Mouse (Mus musculus) kidney, adult 9 months (tissue): ENCODE measurements around the gene 0610037L13Rik.

Source experiments
- DNase-seq: peaks from one replicate; pipeline ENCODE4 v3.0.0; 2022

Gene 0610037L13Rik

DNA sequence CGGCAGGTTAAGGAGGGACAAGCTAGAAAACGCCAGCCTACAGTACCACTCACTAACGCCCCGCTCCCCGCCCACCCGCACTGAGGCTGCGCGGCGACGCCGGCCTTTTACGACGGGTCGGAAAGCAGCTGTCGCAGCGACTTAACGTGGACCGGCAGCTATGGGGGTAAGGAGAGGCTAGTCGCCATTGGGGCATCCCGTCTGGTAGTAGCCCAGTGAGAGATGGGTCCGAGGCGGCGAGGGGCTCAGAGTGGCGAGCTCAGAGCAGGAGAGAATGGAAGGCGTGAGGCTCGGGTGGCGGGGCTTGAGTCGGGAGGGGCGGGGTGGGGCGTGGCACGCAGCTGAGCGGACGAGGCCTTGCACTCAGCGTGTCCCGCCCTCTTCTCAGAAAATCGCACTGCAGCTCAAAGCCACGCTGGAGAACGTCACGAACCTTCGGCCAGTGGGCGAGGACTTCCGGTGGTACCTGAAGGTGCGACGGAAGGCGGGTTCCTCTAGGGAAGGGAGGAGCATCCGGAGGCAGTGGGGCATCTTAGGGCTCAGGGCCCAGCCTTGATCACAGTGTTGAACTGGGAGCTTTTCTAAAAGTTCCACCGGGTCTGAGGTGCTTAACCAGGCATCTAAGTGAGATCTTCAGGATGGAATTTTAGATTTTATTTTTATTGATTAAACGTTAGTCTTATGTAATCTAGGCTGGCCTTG lies at the start of gene 0610037L13Rik:
Gene 0610037L13Rik (plus strand): TSS at position 83 of the 702 bp plus-strand sequence.
- peak; percentile 97 for DNase-seq

DNA sequence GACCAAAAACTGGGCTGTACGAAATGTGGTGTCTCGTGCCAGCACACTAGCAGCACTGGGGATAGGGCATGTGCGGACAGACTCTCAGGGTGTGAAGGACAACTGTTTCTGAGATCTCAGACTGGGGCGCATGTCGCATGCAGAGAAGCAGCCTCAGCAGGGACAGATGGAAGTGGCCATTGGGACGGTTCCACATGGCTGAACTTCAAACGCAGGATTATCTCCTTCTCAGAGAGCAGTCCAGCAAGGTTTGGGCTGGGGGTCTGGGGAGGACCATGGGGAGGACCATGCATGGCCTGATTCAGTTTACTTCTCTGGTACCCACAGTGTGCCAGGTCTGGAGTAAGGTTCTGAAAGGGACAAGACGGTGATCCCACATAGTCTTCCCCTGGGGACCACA lies 45.9 kb upstream of the 0610037L13Rik start:
- no peak for DNase-seq

DNA sequence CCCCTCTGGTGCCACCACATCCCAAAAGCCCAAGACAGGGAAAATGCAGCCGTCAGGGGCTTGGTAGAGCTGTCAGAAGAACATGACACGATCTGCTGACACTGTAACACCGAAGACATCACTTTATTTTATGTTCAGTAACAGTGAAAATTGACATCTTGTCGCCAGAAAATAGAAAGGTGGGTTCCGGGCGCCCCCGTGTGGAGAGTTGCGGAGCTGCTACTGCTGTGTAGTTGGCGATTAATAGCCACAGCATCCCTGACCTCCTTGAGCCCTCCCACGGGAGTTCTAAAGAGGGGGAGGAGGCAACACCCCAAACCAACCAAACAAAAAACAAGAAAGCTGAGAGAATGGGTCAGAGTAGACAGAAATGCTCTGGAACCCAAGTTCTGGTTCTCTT lies 44.6 kb upstream of the 0610037L13Rik start:
- DNase-seq: peak; percentile 72

DNA sequence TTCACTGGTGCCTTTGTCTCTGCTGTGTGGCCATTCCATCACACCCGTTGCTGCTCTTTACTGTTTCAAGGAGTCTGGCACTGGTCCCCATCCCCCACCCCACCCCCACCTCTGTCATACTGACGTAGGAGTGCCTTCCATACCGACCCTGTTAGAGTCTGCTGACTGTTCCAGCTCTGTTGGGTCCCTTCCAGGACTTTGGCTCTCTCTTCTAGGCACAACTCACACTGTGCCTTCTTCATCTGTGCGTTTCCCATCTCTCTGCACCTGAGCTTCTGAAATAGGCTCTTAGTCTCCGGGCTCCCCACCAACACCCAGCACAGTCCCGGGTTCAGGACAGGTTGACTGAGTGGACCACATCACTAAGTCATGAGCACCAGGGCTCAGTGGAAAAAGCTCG lies 42.8 kb upstream of the 0610037L13Rik start:
- no peak for DNase-seq

DNA sequence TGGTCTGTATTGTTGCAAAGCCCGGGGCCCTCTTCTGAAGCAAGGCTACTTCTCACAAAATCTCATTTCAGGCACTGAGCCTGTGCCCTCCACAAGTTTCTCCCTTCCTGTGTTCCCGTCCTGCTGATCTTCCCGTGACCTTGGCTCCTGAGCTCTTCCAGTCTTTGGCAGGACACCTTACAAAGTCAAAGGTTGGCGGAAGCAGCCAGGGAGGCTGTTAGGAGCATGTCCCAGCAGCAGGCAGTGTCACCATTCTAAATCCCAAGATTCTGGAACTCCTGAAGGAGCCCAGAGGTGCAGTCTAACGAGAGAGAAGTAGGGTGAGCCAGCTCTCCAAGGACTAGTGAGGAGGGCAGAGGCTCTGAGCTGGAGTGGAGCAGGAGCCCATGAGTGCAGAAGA lies 41.1 kb upstream of the 0610037L13Rik start:
- DNase-seq: peak; percentile 51

DNA sequence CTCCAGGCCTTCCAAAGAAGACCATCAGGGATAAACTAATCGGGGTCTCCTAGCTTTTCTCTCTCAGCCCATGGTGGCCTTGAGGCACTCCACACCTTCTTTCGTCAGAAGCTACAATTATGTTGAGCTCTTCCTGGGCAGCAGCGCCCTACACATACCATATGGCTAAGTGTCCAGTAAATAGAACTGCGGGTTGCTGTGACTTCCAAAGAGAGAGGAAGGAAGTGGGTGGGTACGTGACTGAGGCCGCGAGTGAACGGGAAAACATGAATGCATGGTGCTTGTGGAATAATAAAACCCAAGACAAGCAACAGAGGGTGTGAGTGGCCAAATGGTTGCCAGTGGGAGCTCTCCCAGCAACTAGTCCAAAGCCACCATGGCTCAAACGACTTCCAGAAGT lies 40.0 kb upstream of the 0610037L13Rik start:
- DNase-seq: no peak

DNA sequence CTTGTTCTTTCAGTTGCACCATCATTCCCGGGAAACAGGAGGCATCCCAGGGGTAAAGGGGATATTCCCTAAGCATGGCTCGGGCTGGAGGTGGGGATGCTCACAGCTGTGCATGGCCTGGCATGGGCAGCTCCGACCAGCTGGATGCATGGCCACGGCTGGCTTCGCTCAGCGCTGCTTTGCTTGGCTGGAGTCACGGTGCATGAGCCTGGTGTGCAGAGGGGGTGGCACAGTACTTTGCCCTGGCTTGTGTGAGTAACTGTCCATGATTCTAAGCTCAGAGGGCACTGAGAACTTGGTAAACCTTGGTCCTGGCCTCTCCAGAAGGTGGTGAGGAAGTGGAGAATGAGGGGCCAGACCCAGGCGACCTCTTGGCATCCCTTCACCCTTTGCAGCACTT lies 39.5 kb upstream of the 0610037L13Rik start:
- peak; percentile 34 for DNase-seq

DNA sequence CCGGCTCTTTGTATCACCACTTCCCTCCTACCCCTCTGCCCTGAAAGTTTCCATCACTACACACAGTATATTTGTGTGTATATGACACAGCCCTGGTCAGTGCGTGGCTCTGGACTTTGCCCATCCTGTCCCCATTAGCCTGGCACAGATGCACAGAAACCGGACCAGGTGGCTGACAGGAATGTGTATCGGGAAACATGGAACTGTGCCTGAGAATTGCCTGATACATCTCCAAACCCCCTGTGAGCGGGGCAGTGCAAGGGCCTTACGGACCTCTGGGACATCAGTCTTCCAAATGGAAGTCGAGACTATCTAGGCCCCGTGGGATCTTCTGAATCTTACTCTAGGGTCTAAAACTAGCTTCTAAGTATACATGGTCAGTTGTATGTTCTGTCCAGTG lies 36.3 kb upstream of the 0610037L13Rik start:
- no peak for DNase-seq

DNA sequence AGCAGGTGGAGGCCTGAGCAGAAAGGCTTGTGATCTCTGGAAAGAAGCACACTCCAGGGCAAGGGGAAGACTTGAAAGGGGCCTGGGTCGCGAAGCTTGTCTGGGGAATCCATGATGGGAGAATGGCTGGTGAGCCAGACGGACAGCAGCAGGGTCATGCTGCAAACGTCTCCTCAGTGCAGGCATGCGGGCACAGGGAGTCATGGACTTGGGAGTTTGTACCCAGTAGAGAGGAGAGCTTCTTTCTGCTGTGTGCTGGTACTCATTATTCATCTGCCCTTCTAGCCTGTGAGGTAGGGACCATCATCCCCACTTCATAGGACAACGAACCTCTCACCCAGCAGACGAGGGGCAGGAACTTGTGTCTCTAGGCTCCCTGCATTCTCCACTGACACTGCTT lies 35.8 kb upstream of the 0610037L13Rik start:
- DNase-seq: peak; percentile 30

DNA sequence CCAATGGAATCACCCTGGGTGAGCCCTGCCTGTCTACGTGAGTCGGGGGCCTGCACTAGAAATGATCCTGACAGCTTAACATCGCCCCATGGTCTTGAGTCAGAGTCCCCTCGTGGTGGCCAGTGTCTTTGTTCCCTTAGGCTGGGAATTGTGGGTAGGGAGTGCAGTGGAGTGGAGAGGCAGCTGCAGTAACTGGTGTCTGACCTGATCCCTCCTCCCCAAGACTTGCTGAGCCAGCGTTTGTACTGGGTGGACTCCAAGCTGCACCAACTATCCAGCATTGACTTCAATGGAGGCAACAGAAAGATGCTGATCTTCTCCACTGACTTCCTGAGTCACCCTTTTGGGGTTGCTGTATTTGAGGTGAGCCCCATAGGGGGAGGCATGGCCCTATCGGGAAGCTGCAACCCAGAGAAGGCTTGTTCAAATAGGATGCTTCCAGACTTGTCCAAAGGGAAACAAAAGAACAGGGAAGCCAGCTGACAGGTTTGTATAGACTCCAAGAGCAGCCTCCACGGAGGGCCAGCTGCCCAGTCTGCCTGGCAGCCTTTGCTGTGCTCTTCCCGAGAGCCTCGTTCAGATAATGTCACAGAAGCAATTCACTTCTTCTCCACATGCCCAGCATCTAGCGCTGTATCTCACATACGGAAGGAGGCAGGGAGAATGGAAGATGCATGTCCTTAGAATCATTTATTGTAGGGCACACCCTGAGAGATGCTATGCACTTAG lies 32.5 kb upstream of the 0610037L13Rik start:
- no peak for DNase-seq

DNA sequence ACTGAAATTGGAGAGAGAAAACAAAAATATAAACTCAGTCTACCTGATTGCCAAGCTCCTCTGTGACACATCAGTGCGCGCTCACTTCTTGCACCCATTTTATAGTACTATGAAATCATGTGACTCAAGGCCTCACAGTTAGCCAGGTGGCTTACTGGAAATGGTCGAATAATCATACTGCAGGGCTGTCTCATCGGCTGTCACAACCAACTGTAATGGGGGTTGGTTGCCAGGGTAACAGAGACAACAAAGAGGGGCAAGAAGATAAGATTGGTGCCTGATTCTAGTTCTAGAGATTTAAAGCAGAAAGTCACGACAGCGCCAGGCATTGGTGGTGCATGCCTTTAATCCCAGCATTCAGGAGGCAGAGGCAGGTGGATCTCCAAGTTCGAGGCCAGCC lies 30.6 kb upstream of the 0610037L13Rik start:
- DNase-seq: no peak

DNA sequence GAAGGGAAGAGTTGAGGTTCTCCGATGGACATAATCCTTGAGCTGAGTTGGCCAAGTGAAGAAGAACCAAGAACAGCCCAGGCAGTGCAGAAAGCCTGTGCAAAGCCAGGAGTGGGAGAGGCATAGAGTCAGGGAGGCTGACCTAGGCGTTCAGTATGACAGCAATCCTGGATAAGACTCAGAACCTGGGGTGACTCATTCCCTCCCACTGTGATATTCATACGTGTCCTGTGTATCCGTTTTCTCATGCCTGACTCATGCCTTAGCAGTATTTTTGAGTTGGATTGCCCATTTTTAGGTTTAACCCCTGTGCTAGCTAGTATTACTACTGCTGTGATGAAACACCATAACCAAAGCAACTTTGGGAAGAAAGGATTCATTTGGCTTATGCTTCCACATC lies 24.7 kb upstream of the 0610037L13Rik start:
- DNase-seq: no peak

DNA sequence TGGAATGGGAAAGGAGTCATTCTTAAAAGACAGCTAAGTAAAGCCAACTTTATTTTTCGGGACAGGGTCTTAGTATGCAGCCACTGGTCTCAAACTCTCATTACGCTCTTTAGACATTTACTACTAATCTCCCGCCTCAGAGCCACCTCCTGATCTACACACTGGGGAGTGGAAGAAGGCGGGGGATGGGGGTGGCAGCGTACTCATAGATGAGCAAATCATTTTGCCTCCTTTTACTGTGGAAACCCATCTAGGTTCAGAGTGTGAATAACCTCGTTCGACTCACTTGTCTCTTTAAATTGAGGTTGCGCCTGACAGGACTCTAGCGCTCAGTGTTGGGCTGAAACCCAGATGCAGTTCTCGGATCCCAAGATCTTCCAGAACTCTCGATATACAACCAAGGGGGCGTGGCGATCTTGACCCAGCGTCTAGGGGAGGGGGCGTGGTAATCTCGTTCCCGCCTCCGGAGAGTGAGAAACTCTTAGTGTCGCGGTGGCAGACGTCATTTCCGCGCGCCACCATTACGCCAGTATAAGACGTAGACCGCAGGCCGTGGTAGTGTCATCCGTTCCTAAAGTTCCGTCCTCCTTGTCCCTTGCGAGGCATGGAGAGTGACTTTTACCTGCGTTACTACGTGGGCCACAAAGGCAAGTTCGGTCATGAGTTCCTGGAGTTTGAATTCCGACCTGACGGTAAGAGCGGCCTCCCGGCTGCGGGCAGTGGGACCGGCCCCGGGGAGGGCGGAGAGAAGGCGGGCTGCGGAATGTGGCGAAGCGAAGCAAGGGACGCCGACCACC lies 10.2 kb upstream of the 0610037L13Rik start, which contains the start of gene Magoh:
Gene Magoh (plus strand): TSS at position 502 of the 797 bp plus-strand sequence.
- DNase-seq: peak; percentile 98

DNA sequence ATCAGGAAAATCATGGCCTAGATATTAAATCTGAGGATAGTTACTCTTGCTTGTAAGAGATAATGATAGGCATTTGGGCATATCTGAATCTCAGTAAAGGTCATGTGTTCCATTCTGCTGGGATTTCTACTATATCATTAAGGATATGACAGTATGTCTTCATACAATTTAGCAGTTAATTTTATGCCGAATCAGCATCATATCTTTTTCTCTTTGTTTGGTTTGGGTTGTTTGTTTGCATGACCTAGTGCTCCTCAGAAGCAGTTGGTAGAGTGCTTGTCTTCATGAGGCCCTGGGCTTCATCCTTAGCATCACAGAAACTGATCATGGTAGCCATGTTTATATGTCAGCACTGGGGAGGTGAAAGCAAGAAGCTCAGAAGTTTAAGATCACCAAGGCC lies 8.0 kb upstream of the 0610037L13Rik start:
- no peak for DNase-seq

DNA sequence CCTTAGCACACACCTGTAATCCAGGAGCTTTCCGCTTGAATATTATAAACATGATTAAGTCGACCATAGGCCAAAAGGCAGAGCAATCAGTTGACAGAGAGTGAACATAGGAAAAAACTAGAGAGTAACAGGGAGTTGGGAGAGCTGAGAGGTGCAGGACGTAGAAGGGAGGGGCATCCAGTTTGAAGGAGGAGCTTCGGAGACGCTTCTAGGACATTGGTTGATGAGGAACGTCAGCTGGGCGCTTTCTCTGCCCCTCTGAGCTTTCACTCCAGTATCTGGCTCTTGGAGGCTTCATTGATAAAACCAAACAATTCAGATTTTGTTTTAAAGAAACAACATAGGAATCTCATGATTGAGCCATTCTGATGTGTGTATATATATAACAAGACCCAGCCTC lies 3.2 kb upstream of the 0610037L13Rik start:
- DNase-seq: no peak

DNA sequence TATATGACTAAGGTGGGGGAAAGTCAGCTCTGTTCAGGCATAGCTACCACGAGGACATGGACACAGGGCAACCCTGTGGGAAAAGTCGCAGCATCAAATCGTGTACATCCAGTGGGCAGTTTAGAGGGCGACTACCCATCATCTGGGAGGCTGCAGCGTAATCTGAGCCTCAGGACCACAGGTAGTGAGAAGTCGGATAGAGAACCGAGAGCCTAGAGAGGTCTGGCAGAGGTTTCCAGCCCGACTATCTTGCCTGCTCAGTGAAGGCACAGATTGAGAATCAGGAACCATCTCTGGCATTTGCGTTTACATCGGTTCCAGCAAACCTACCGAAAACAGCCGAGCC lies 255 bp upstream of the 0610037L13Rik start:
- no peak for DNase-seq

DNA sequence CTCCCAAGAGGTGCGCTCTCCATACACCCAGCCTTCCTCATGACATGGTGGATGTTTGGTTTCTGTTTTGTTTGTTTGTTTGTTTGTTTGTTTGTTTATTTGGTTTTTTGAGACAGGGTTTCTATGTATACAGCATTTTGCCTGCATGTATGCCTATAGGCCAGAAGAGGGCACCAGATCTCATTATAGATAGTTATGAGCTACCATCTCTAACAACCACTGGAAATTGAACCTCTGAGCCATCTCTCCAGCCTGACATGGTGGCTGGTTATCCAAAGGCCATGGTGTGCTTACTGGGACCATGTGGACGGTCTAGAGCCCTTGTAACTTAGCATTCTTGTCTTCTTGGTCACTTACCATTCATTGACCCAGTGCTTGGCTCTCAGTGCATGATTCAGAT lies 3.0 kb downstream of the 0610037L13Rik start:
- peak; percentile 31 for DNase-seq

DNA sequence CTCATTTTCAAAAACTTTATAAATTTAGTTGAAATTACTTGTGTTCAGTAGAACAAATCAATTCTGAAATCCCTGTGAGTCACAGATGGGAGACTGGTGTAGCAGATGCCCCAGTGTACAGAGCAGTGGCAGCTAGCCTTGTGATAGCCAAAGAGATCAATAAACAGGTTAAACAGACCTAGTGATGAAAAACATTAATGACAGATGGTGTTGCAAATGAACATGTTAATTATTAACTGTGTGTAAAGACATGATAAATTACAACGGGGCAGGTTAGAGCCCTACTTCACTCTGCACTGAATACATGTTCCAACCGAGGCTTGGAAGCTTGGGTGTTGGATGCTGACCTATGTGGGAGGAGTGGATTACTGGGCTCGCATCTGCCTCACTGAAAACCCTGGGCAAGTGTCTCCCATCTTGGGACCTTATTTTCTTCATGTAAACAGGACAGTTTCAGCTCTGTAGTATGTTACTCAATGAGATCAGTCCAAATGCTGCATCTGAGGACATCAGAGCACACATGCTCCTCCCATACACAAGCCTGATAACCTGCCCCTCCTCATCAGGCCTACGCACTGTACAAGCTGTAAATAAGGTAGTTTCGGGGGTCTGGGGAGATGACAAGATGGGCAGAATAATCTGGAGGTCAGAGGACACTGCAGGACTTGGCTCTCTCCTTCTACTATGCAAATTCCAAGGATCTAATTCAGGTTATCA lies 9.8 kb downstream of the 0610037L13Rik start:
- DNase-seq: no peak

DNA sequence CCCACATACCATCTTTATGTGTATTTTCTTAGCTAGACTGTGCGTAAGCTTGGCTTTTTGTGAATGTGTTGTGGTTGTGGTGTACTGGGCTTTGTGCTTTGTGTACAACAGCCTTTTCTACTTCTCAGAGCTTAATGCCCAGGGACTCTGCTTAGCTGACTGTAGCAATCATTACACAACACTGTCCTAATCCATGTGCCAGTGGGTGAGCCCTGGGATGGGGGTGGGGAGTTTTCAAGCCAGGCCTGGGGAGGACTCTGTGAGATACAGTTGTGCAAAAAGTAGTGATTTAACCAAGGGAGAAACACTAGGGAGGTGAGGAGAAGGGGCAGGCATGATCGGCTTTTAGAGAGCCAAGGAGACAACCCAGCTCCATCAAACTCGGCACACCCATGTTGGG lies 10.6 kb downstream of the 0610037L13Rik start:
- no peak for DNase-seq

DNA sequence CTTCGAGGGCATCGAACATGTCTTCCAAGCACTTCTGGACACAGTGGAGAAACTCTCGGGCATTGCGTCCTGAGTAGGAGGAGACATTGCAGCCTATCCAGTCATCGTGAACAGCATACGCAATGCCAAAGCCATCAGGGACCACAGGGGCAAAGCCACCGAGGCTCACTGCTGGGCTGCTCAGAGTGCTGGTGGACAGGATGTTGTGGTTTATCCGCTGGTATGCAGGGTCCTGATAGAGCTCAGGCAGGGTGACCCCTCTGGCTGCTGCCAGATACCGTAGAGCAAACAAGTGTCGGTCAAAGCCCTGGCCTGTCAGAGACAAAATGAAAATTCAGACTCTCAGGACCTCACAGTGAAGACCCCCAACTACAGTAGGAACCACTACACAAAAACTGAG lies 14.6 kb downstream of the 0610037L13Rik start:
- DNase-seq: no peak

DNA sequence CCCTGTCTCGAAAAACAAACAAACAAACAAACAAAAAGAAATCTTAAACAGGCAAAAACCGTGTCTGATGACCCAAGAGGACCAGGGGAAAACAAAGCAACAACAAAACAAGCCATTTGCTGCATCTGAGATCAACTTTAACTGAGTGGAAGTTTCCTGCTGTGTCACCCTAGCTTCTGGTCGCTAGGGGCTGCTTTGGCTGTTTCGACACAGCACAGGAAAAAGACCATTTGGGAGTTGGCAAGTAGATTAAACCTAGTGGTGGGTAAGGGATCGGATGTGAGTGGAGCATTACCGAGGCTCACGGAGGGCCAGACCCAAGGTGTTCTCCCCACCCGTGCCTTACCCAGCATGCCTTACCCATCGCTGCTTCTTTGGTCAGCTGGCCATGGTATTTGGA lies 16.9 kb downstream of the 0610037L13Rik start:
- no peak for DNase-seq

DNA sequence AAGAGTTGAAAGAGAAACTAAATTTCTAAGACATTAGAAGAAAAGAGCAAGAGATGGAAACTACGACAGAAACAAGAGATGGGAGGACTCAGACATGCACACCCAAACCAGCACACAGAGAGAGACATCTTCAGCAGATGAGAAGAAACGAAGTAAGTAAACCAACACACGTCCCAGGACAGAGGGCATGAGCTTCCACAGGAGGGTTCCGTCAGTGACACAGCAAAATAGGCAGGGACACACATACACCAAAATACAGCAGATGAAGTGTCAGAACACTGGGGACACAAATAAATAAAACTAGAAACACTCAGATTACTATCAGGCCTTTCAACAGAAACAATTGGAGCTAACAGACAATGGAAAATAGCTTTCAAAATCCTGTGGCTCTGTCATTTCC lies 20.4 kb downstream of the 0610037L13Rik start:
- DNase-seq: no peak

DNA sequence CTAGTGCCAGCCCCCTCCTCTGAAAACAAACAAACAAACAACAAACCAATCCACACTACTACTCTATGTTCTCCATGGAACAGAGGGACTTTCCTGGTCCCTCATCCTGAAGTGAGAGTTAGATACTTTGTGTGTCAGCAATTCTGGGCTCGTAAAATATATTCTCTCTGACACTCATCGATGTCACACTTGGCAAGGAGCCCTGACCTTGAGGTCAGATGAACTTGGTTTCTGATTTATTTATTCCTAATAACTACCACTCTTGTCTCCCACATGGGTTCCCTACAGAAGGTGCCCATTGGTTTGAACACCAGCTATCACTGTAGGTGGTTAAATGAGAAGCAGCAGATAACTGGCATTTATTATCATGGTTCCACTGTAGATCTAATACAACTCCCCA lies 30.7 kb downstream of the 0610037L13Rik start:
- DNase-seq: peak; percentile 30
